Comparison of ENCODE assay signal across 20 mouse cellular contexts in the genomic region with DNA sequence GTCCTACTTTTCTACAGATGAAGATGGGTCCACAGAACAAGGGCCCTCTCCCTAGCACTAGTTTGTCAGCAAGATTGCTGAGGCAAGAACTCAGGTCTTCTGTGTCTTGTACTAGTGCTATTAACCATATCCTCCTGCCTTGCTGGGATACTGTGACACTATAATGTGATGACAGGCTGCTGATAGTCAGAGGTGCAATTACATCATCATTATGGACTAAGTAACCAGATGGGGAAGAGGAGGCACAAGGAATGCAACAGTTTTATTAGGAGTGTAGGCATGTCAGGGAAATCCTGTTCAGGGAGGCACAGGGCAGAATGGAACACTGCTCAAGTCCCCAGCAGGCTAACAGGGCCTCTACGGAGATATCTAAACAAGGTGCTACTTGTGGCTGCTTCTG. TPM values are rescaled to one million over a fixed set of nuclear protein-coding genes. Genes with fewer than 3 reads are reported as not detected.
DNase-seq lines count a peak whose midpoint lies in the region; ATAC-seq and TF ChIP-seq lines count a peak whose summit lies in the region.
"Had no signal": no experiment of that assay in that cellular context is flagged by ENCODE, and none has a peak within 500 bp of the region (broad histone marks: within the 10 kb centered on the region; RNA-seq: fewer than 3 reads in every experiment).

A gene (minus strand): TSS at position 101 of the 400 bp plus-strand sequence.

- TF ChIP-seq EP300 in heart, postnatal 0 days (IDR thresholded peaks at IDR 0.05; ENCODE audit: low read depth): no peak
- TF ChIP-seq EP300 in CH12.LX (IDR thresholded peaks at IDR 0.05; ENCODE audit: low read length): no peak

- no peaks in the 10 kb centered on the region for H3K9me3 ChIP-seq in heart, embryonic 13.5 days
- no peaks in the 10 kb centered on the region for H3K9me3 ChIP-seq in heart, postnatal 0 days (replicated peaks; ENCODE audit: control insufficient read depth, low read length)
- peaks cover 3% of the 10 kb centered on the region for H3K9me3 ChIP-seq in CH12.LX (replicated peaks; ENCODE audit: low read length)
- H3K9me3 ChIP-seq: embryonic facial prominence, embryonic 10.5 days; forebrain, embryonic 13.5 days; hindbrain, embryonic 12.5 days had no signal

- WGBS in heart, embryonic 13.5 days: 33% methylated on average over 1 of the region's 1 CpGs
- WGBS in heart, postnatal 0 days: 32% methylated on average over 1 of the region's 1 CpGs

- 0 out of 2 replicates have a peak within 1 kb of the TSS, but pooled peaks have one; percentile 28 for H3K9ac ChIP-seq in heart, embryonic 13.5 days
- H3K9ac ChIP-seq in heart, postnatal 0 days (replicated peaks; ENCODE audit: low read depth, low read length): no peak within 1 kb of the TSS
- H3K9ac ChIP-seq in CH12.LX (ENCODE audit: insufficient read depth, low read depth): no peak within 1 kb of the TSS
- H3K9ac ChIP-seq: forebrain, embryonic 13.5 days; forebrain, postnatal 0 days; hindbrain, embryonic 12.5 days had no signal

- peaks cover 58% of the 10 kb centered on the region for H3K36me3 ChIP-seq in heart, embryonic 13.5 days
- H3K36me3 ChIP-seq in heart, postnatal 0 days (replicated peaks; ENCODE audit: control insufficient read depth, insufficient read depth, low read length): peaks cover 50% of the 10 kb centered on the region
- H3K36me3 ChIP-seq in CH12.LX (replicated peaks in 1 of 2; ENCODE audit: control insufficient read depth in 1 of 2, insufficient read depth in 1 of 2, low read length in 1 of 2): peaks cover 39 to 51% of the 10 kb centered on the region in 2 experiments

- no peak for TF ChIP-seq POLR2A in CH12.LX (IDR thresholded peaks at IDR 0.05; ENCODE audit: low read depth, low read length)

- H3K4me2 ChIP-seq in heart, embryonic 13.5 days: no peak within 1 kb of the TSS
- no peak within 1 kb of the TSS for H3K4me2 ChIP-seq in heart, postnatal 0 days (ENCODE audit: low read depth, low read length)
- H3K4me2 ChIP-seq in CH12.LX (ENCODE audit: insufficient read depth, low read depth, poor library complexity, severe bottlenecking): no peak within 1 kb of the TSS
- H3K4me2 ChIP-seq: forebrain, embryonic 13.5 days; hindbrain, embryonic 12.5 days had no signal

- TF ChIP-seq CTCF in heart, postnatal 0 days (IDR thresholded peaks at IDR 0.05; ENCODE audit: low read depth): no peak
- TF ChIP-seq CTCF in CH12.LX (conservative IDR thresholded peaks at IDR 0.05 in 1 of 2, IDR thresholded peaks at IDR 0.05 in 1 of 2; ENCODE audit: low read depth in 2 of 2, low read length in 2 of 2): no peak

- in situ Hi-C loops in CH12.LX (cut with MboI; ENCODE audit: low pct_ligation_motif_present, low pct_unique_long_range_greater_than_20kb, low sequenced_read_pairs): no loop called here

- peaks cover 18% of the 10 kb centered on the region for H3K4me1 ChIP-seq in heart, embryonic 13.5 days
- H3K4me1 ChIP-seq in heart, postnatal 0 days (ENCODE audit: control insufficient read depth, insufficient read depth): no peaks in the 10 kb centered on the region
- H3K4me1 ChIP-seq in CH12.LX (ENCODE audit: control insufficient read depth in 1 of 2, insufficient read depth in 2 of 2): peaks cover 12 to 19% of the 10 kb centered on the region in 2 experiments
- H3K4me1 ChIP-seq: embryonic facial prominence, embryonic 10.5 days; forebrain, embryonic 13.5 days; hindbrain, embryonic 12.5 days had no signal

- no peak within 1 kb of the TSS for H3K4me3 ChIP-seq in heart, embryonic 13.5 days
- H3K4me3 ChIP-seq in heart, postnatal 0 days (ENCODE audit: low read depth, low read length): no peak within 1 kb of the TSS
- H3K4me3 ChIP-seq in CH12.LX (replicated peaks in 1 of 3; ENCODE audit: low read depth in 2 of 3, low read length in 2 of 3, poor library complexity in 1 of 3): no peak within 1 kb of the TSS
- H3K4me3 ChIP-seq: embryonic facial prominence, embryonic 10.5 days; forebrain, embryonic 13.5 days; hindbrain, embryonic 12.5 days had no signal

- no peaks in the 10 kb centered on the region for H3K27me3 ChIP-seq in heart, embryonic 13.5 days (replicated peaks)
- H3K27me3 ChIP-seq in heart, postnatal 0 days (ENCODE audit: control insufficient read depth, insufficient read depth, low read length): no peaks in the 10 kb centered on the region
- no peaks in the 10 kb centered on the region for H3K27me3 ChIP-seq in CH12.LX (replicated peaks)
- H3K27me3 ChIP-seq: forebrain, embryonic 13.5 days; hindbrain, embryonic 12.5 days had no signal

- TF ChIP-seq RAD21 in CH12.LX (IDR thresholded peaks at IDR 0.05; ENCODE audit: low read depth, low read length): no peak

- intact Hi-C loops in heart, postnatal 25 days (cut with DNase I): loop anchor here (10.0 kb wide), 1 partner anchor 474 kb away; no protein-coding TSS in a partner anchor

- H3K27ac ChIP-seq in heart, embryonic 13.5 days (replicated peaks): peak within 1 kb of the TSS; percentile 46
- no peak within 1 kb of the TSS for H3K27ac ChIP-seq in heart, postnatal 0 days (ENCODE audit: low read depth)
- 0 out of 2 replicates have a peak within 1 kb of the TSS, but pooled peaks have one; percentile 17 for H3K27ac ChIP-seq in CH12.LX (ENCODE audit: insufficient read depth, low read depth)
- H3K27ac ChIP-seq: embryonic facial prominence, embryonic 10.5 days; forebrain, embryonic 13.5 days; hindbrain, embryonic 12.5 days had no signal

- no peaks in the 10 kb centered on the region for H3K79me2 ChIP-seq in CH12.LX (replicated peaks; ENCODE audit: control insufficient read depth, extremely low read depth, insufficient read depth, poor library complexity, severe bottlenecking)

- no peak for DNase-seq in heart, postnatal 25 days (ENCODE audit: low spot score)
- DNase-seq in heart, postnatal 0 days (ENCODE audit: low spot score): peak; percentile 13
- no peak for DNase-seq in heart, adult 9 months (ENCODE audit: low spot score in 2 of 2)
- DNase-seq in CH12.LX (ENCODE audit: extremely low read depth): no peak
- DNase-seq: adrenal gland, adult 2 months; adrenal gland, postnatal 25 days; cerebellum, adult 2 months; cerebellum, postnatal 10 days; forebrain, postnatal 0 days; gastrocnemius, postnatal 36 days; heart, adult 18-20 months; heart, postnatal 36 days had no signal

- dilution Hi-C loops in CH12.LX (cut with MboI; ENCODE audit: extremely low pct_ligation_motif_present, extremely low pct_unique_long_range_greater_than_20kb, low sequenced_read_pairs): no loop called here

- no peak for ATAC-seq in heart, embryonic 13.5 days (ENCODE audit: extremely low read depth, insufficient number of reproducible peaks, low FRiP score, low TSS enrichment)
- no peak; the same call in 1 of the 2 replicates for ATAC-seq in heart, postnatal 0 days (ENCODE audit: insufficient read depth, low read depth)
- ATAC-seq in neutrophil, adult 5-6 weeks (ENCODE audit: extremely low read depth, insufficient number of reproducible peaks, low FRiP score, poor library complexity, severe bottlenecking): no peak
- ATAC-seq: forebrain, embryonic 13.5 days; forebrain, postnatal 0 days; hindbrain, embryonic 16.5 days; inflammation-experienced regulatory T-cells, adult 6 months; intestine, postnatal 0 days had no signal

TF ChIP-seq in CH12.LX, 34 proteins besides CTCF, POLR2A, EP300 and RAD21:
- TF ChIP-seq SIN3A (IDR thresholded peaks at IDR 0.05; ENCODE audit: low read length) (no peak), JUN (IDR thresholded peaks at IDR 0.05; ENCODE audit: insufficient read depth, low read depth, low read length) (no peak), GABPA (IDR thresholded peaks at IDR 0.05; ENCODE audit: insufficient replicate concordance, low read depth, low read length) (no peak), USF2 (conservative IDR thresholded peaks at IDR 0.05; ENCODE audit: low read depth, low read length) (no peak), KAT2A (IDR thresholded peaks at IDR 0.05; ENCODE audit: insufficient replicate concordance, low read length) (no peak), MYC (IDR thresholded peaks at IDR 0.05; ENCODE audit: low read depth, low read length) (no peak), MAX (IDR thresholded peaks at IDR 0.05; ENCODE audit: low read length) (no peak)
TF ChIP-seq in CH12.LX: peak in this region for 0.

RNA-seq across cellular contexts. Expression of the gene that starts here (rescaled TPM):
- 0.60 and 0.80 TPM in 2 replicates for polyA plus RNA-seq in heart, embryonic 13.5 days (2015; fragmentation: Nextera tagmentation; extraction: Ambion mirVana)
- under 1 TPM; 0.20 to 0.49 TPM for total RNA-seq in heart, postnatal 25 days (2021)
- total RNA-seq in heart, postnatal 0 days (2014; rRNA removed; ENCODE audit: low replicate concordance): not detected in 2 replicates
- polyA plus RNA-seq in heart, postnatal 0 days (2015; fragmentation: Nextera tagmentation; extraction: Ambion mirVana): 0.30 and 0.37 TPM in 2 replicates
- 5.1 and 5.2 TPM in 2 replicates for total RNA-seq in CH12.LX (2012; rRNA removed)
- 6.9 and 8.0 TPM in 2 replicates for total RNA-seq in CH12.LX (2014; rRNA removed)
- polyA plus RNA-seq in CH12.LX (2012; ENCODE audit: insufficient read length, low read depth): 10.0 and 10.4 TPM in 2 replicates
- total RNA-seq in neutrophil, adult 5-6 weeks (2017): 16.8 and 20.3 TPM in 2 replicates
- polyA plus RNA-seq: adrenal gland, adult 2 months had no signal

Comparison
In these comparisons a context has a peak if more than half of its experiments do, and no peak if none do; other contexts are left out.
1. Peak in DNase-seq in heart, postnatal 0 days; RNA of the gene not detected or under 1 TPM.